Mouse (Mus musculus) erythroblast, embryonic 14.5 days (primary cell): ENCODE data around the gene Tram2. TPM values are rescaled to one million over a fixed set of nuclear protein-coding genes. Genes with fewer than 3 reads are reported as not detected.

Experiments
- H3K27me3 ChIP-seq: 2 replicates; pipeline ENCODE4 v1.6.1; 2012; ENCODE audit warnings: inconsistent platforms; ENCODE audit not compliant: control insufficient read depth
- H3K36me3 ChIP-seq: 2 replicates; pipeline ENCODE4 v1.6.1; 2012; ENCODE audit warnings: mild to moderate bottlenecking, inconsistent platforms; ENCODE audit not compliant: control insufficient read depth
- H3K4me1 ChIP-seq: 2 replicates; pipeline ENCODE4 v1.6.1; 2012; ENCODE audit warnings: inconsistent platforms; ENCODE audit not compliant: control insufficient read depth
- H3K4me3 ChIP-seq: replicated peaks from 2 replicates; pipeline ENCODE3; 2012; ENCODE audit warnings: moderate library complexity, mild to moderate bottlenecking, inconsistent platforms
- H3K9me3 ChIP-seq: 2 replicates; pipeline ENCODE4 v1.6.1; 2012; ENCODE audit warnings: low read length, inconsistent platforms, mixed read lengths; ENCODE audit not compliant: control insufficient read depth
- GATA1 ChIP-seq: IDR thresholded peaks from 2 replicates; pipeline ENCODE4 v1.6.1; 2012; ENCODE audit warnings: low read length, inconsistent platforms, mixed read lengths
- TAL1 ChIP-seq: IDR thresholded peaks from 3 replicates; pipeline ENCODE4 v1.6.1; 2012; ENCODE audit warnings: low read length, inconsistent platforms, mixed read lengths
- polyA plus RNA-seq: library from polyadenylated mRNA; stranded (reverse); fragments of >175 nt; gene quantifications from 2 replicates; pipeline ENCODE4 v1.2.3, GENCODE M21; 2012

Tram2 gene
- polyA plus RNA-seq, 1 experiment = not detected

- TF ChIP-seq TAL1 (no peak), GATA1 (no peak)
- H3K27me3 ChIP-seq = no peaks in the 10 kb centered on the region
- H3K9me3 ChIP-seq = no peaks in the 10 kb centered on the region
- no peak overlapping the region for H3K4me3 ChIP-seq
- H3K36me3 ChIP-seq = no peaks in the 10 kb centered on the region; the same call in 1 of the 2 replicates
- no peaks in the 10 kb centered on the region for H3K4me1 ChIP-seq
Measured at GRCm38 (mm10) chr1:21007941-21008701, 70.9 kb downstream of the Tram2 start.

GRCm38 (mm10) chr1:21006775-21007174 lies 72.3 kb downstream of the Tram2 start:
- Histone ChIP-seq H3K4me1 (no peaks in the 10 kb centered on the region), H3K4me3 (no peak overlapping the region), H3K36me3 (no peaks in the 10 kb centered on the region; the same call in 1 of the 2 replicates), H3K27me3 (no peaks in the 10 kb centered on the region), H3K9me3 (no peaks in the 10 kb centered on the region)
- no peak for TF ChIP-seq GATA1
- TF ChIP-seq TAL1 = no peak

GRCm38 (mm10) chr1:21004596-21004995 lies 74.4 kb downstream of the Tram2 start:
- Histone ChIP-seq H3K36me3 (no peaks in the 10 kb centered on the region; the same call in 1 of the 2 replicates), H3K9me3 (no peaks in the 10 kb centered on the region)
- no peak for TF ChIP-seq GATA1
- no peak for TF ChIP-seq TAL1

GRCm38 (mm10) chr1:21002246-21003142 lies 76.5 kb downstream of the Tram2 start:
- Histone ChIP-seq H3K9me3 (no peaks in the 10 kb centered on the region), H3K4me3 (no peak overlapping the region), H3K4me1 (no peaks in the 10 kb centered on the region), H3K27me3 (no peaks in the 10 kb centered on the region), H3K36me3 (no peaks in the 10 kb centered on the region; the same call in 1 of the 2 replicates)
- TF ChIP-seq TAL1 = no peak
- TF ChIP-seq GATA1 = no peak

More at GRCm38 (mm10) chr1:21004596-21004995, 74.4 kb downstream of the Tram2 start:
- Histone ChIP-seq H3K4me3 (no peak overlapping the region), H3K4me1 (no peaks in the 10 kb centered on the region), H3K27me3 (no peaks in the 10 kb centered on the region)

- no peaks in the 10 kb centered on the region for H3K27me3 ChIP-seq
- no peaks in the 10 kb centered on the region for H3K9me3 ChIP-seq
- H3K4me3 ChIP-seq = no peak overlapping the region
- no peaks in the 10 kb centered on the region; the same call in 1 of the 2 replicates for H3K36me3 ChIP-seq
- H3K4me1 ChIP-seq = no peaks in the 10 kb centered on the region
- TF ChIP-seq GATA1 (no peak), TAL1 (no peak)
Measured at GRCm38 (mm10) chr1:20997881-20998389, 81.1 kb downstream of the Tram2 start.

GRCm38 (mm10) chr1:20997328-20997689 lies 81.7 kb downstream of the Tram2 start:
- Histone ChIP-seq H3K4me3 (no peak overlapping the region), H3K27me3 (no peaks in the 10 kb centered on the region), H3K9me3 (no peaks in the 10 kb centered on the region)

GRCm38 (mm10) chr1:20996603-20997327 lies 82.3 kb downstream of the Tram2 start:
- TF ChIP-seq GATA1 (no peak), TAL1 (no peak)
- Histone ChIP-seq H3K27me3 (no peaks in the 10 kb centered on the region), H3K9me3 (no peaks in the 10 kb centered on the region), H3K4me1 (no peaks in the 10 kb centered on the region), H3K4me3 (no peak overlapping the region), H3K36me3 (no peaks in the 10 kb centered on the region; the same call in 1 of the 2 replicates)

More at GRCm38 (mm10) chr1:20997328-20997689, 81.7 kb downstream of the Tram2 start:
- Histone ChIP-seq H3K4me1 (no peaks in the 10 kb centered on the region), H3K36me3 (no peaks in the 10 kb centered on the region; the same call in 1 of the 2 replicates)
- TF ChIP-seq TAL1 (no peak), GATA1 (no peak)

- no peaks in the 10 kb centered on the region for H3K9me3 ChIP-seq
- no peaks in the 10 kb centered on the region for H3K27me3 ChIP-seq
- no peaks in the 10 kb centered on the region for H3K36me3 ChIP-seq
- H3K4me1 ChIP-seq = no peaks in the 10 kb centered on the region
- no peak overlapping the region for H3K4me3 ChIP-seq
- TF ChIP-seq TAL1 = no peak
- no peak for TF ChIP-seq GATA1
Measured at GRCm38 (mm10) chr1:20995331-20995986, 83.6 kb downstream of the Tram2 start.
